Mouse (Mus musculus): Measurements from ENCODE around the gene Tssk3. TPM values are rescaled to one million over a fixed set of nuclear protein-coding genes. Genes with fewer than 3 reads are reported as not detected.

Gene Tssk3
- polyA plus RNA-seq, 1 experiment from 2014 or later, result 0.13 TPM

GRCm38 (mm10) chr4:129510723-129511412, 20.0 kb upstream of the Tssk3 start:
- Histone ChIP-seq H3K27me3 (no peaks in the 10 kb centered on the region), H3K4me1 (replicated peaks) (peaks cover 59% of the 10 kb centered on the region), H3K9ac (no peak overlapping the region), H3K4me2 (no peak overlapping the region), H3K9me3 (no peaks in the 10 kb centered on the region), H3K4me3 (no peak overlapping the region), H3K36me3 (peaks cover 6% of the 10 kb centered on the region), H3K27ac (peak overlapping the region; percentile 74)
- 26% methylated on average over 6 of the region's 6 CpGs for WGBS
- no peak for ATAC-seq (ENCODE audit: low FRiP score)

- H3K27me3 ChIP-seq, result no peaks in the 10 kb centered on the region
- H3K4me1 ChIP-seq (replicated peaks), result peaks cover 48% of the 10 kb centered on the region
- H3K9me3 ChIP-seq, result no peaks in the 10 kb centered on the region
- H3K4me3 ChIP-seq, result no peak overlapping the region
- no peaks in the 10 kb centered on the region for H3K36me3 ChIP-seq
- no peak overlapping the region for H3K4me2 ChIP-seq
- 59% methylated on average over 3 of the region's 3 CpGs for WGBS
- no peak for ATAC-seq (ENCODE audit: low FRiP score)
- H3K9ac ChIP-seq, result no peak overlapping the region
- peak overlapping the region; percentile 50 for H3K27ac ChIP-seq
Measured at GRCm38 (mm10) chr4:129509650-129510049, 18.8 kb upstream of the Tssk3 start.

GRCm38 (mm10) chr4:129508834-129509600, 18.2 kb upstream of the Tssk3 start:
- 49% methylated on average over 15 of the region's 15 CpGs for WGBS
- Histone ChIP-seq H3K27me3 (no peaks in the 10 kb centered on the region), H3K9ac (no peak overlapping the region), H3K27ac (peak overlapping the region; percentile 71), H3K9me3 (no peaks in the 10 kb centered on the region), H3K36me3 (no peaks in the 10 kb centered on the region), H3K4me3 (no peak overlapping the region), H3K4me1 (replicated peaks) (peaks cover 48% of the 10 kb centered on the region), H3K4me2 (no peak overlapping the region)
- ATAC-seq (ENCODE audit: low FRiP score), result no peak

GRCm38 (mm10) chr4:129508237-129508515, 17.4 kb upstream of the Tssk3 start:
- no peak overlapping the region for H3K27ac ChIP-seq
- H3K4me2 ChIP-seq, result no peak overlapping the region
- H3K4me3 ChIP-seq, result no peak overlapping the region
- ATAC-seq (ENCODE audit: low FRiP score), result no peak
- no peak overlapping the region for H3K9ac ChIP-seq
- H3K4me1 ChIP-seq (replicated peaks), result peaks cover 47% of the 10 kb centered on the region
- H3K36me3 ChIP-seq, result no peaks in the 10 kb centered on the region
- no peaks in the 10 kb centered on the region for H3K9me3 ChIP-seq
- WGBS, result 71% methylated on average over 3 of the region's 3 CpGs
- H3K27me3 ChIP-seq, result no peaks in the 10 kb centered on the region

- H3K4me3 ChIP-seq, result no peak overlapping the region
- H3K9me3 ChIP-seq, result no peaks in the 10 kb centered on the region
- no peak overlapping the region for H3K9ac ChIP-seq
- H3K36me3 ChIP-seq, result no peaks in the 10 kb centered on the region
- H3K4me2 ChIP-seq, result no peak overlapping the region
- 74% methylated on average over 9 of the region's 10 CpGs for WGBS
- no peaks in the 10 kb centered on the region for H3K27me3 ChIP-seq
- peaks cover 41% of the 10 kb centered on the region for H3K4me1 ChIP-seq (replicated peaks)
- no peak overlapping the region for H3K27ac ChIP-seq
- no peak for ATAC-seq (ENCODE audit: low FRiP score)
Measured at GRCm38 (mm10) chr4:129507434-129508236, 16.8 kb upstream of the Tssk3 start.

- WGBS, result 79% methylated on average over 3 of the region's 3 CpGs
- no peak overlapping the region for H3K27ac ChIP-seq
- H3K36me3 ChIP-seq, result no peaks in the 10 kb centered on the region
- no peaks in the 10 kb centered on the region for H3K9me3 ChIP-seq
- ATAC-seq (ENCODE audit: low FRiP score), result no peak
- H3K4me3 ChIP-seq, result no peak overlapping the region
- H3K27me3 ChIP-seq, result 0 out of 2 replicates have a peak, but pooled peaks cover 4% of the 10 kb centered on the region
- H3K4me1 ChIP-seq (replicated peaks), result peaks cover 33% of the 10 kb centered on the region
- H3K4me2 ChIP-seq, result no peak overlapping the region
- no peak overlapping the region; the same call in 1 of the 2 replicates for H3K9ac ChIP-seq
Measured at GRCm38 (mm10) chr4:129505511-129505910, 14.7 kb upstream of the Tssk3 start.

GRCm38 (mm10) chr4:129502901-129503444, 12.2 kb upstream of the Tssk3 start:
- Histone ChIP-seq H3K9ac (no peak overlapping the region), H3K27ac (no peak overlapping the region), H3K36me3 (no peaks in the 10 kb centered on the region), H3K27me3 (0 out of 2 replicates have a peak, but pooled peaks cover 4% of the 10 kb centered on the region), H3K4me1 (replicated peaks) (peaks cover 18% of the 10 kb centered on the region), H3K4me3 (no peak overlapping the region), H3K4me2 (no peak overlapping the region), H3K9me3 (no peaks in the 10 kb centered on the region)
- no peak for ATAC-seq (ENCODE audit: low FRiP score)
- WGBS, result 78% methylated on average over 11 of the region's 11 CpGs

GRCm38 (mm10) chr4:129502327-129502888, 11.6 kb upstream of the Tssk3 start:
- H3K27ac ChIP-seq, result no peak overlapping the region
- H3K27me3 ChIP-seq, result 0 out of 2 replicates have a peak, but pooled peaks cover 4% of the 10 kb centered on the region
- no peak for ATAC-seq (ENCODE audit: low FRiP score)
- no peak overlapping the region for H3K4me3 ChIP-seq
- H3K4me1 ChIP-seq (replicated peaks), result peaks cover 15% of the 10 kb centered on the region
- no peaks in the 10 kb centered on the region for H3K9me3 ChIP-seq
- no peak overlapping the region for H3K4me2 ChIP-seq
- 79% methylated on average over 9 of the region's 9 CpGs for WGBS
- no peak overlapping the region for H3K9ac ChIP-seq
- H3K36me3 ChIP-seq, result no peaks in the 10 kb centered on the region

- H3K36me3 ChIP-seq, result no peaks in the 10 kb centered on the region
- peak; percentile 70 for ATAC-seq (ENCODE audit: low FRiP score)
- H3K27me3 ChIP-seq, result 0 out of 2 replicates have a peak, but pooled peaks cover 4% of the 10 kb centered on the region
- WGBS, result 1% methylated on average over 48 of the region's 49 CpGs
- H3K4me3 ChIP-seq, result peak overlapping the region; percentile 55
- H3K27ac ChIP-seq, result peak overlapping the region; percentile 81
- peak overlapping the region; percentile 72 for H3K9ac ChIP-seq
- H3K4me2 ChIP-seq, result peak overlapping the region; percentile 83
- peaks cover 28% of the 10 kb centered on the region for H3K4me1 ChIP-seq (replicated peaks)
- H3K9me3 ChIP-seq, result no peaks in the 10 kb centered on the region
Measured at GRCm38 (mm10) chr4:129500607-129501566, 10.1 kb upstream of the Tssk3 start.

- H3K27me3 ChIP-seq, result 0 out of 2 replicates have a peak, but pooled peaks cover 4% of the 10 kb centered on the region
- WGBS, result 82% methylated on average over 8 of the region's 8 CpGs
- H3K36me3 ChIP-seq, result no peaks in the 10 kb centered on the region
- H3K9ac ChIP-seq, result 0 out of 2 replicates have a peak overlapping the region, but pooled peaks have one; percentile 72
- H3K4me1 ChIP-seq (replicated peaks), result peaks cover 31% of the 10 kb centered on the region
- ATAC-seq (ENCODE audit: low FRiP score), result no peak
- H3K4me2 ChIP-seq, result peak overlapping the region; percentile 83
- peak overlapping the region; percentile 81 for H3K27ac ChIP-seq
- peak overlapping the region; percentile 55; the same call in 1 of the 2 replicates for H3K4me3 ChIP-seq
- no peaks in the 10 kb centered on the region for H3K9me3 ChIP-seq
Measured at GRCm38 (mm10) chr4:129500017-129500416, 9.2 kb upstream of the Tssk3 start.

GRCm38 (mm10) chr4:129498941-129499340, 8.1 kb upstream of the Tssk3 start:
- H3K36me3 ChIP-seq, result no peaks in the 10 kb centered on the region
- WGBS, result 74% methylated on average over 3 of the region's 3 CpGs
- H3K9me3 ChIP-seq, result no peaks in the 10 kb centered on the region
- no peak overlapping the region for H3K27ac ChIP-seq
- H3K27me3 ChIP-seq, result 0 out of 2 replicates have a peak, but pooled peaks cover 4% of the 10 kb centered on the region
- peaks cover 31% of the 10 kb centered on the region for H3K4me1 ChIP-seq (replicated peaks)
- H3K9ac ChIP-seq, result no peak overlapping the region
- H3K4me2 ChIP-seq, result no peak overlapping the region
- no peak overlapping the region for H3K4me3 ChIP-seq
- no peak for ATAC-seq (ENCODE audit: low FRiP score)
